Mouse (Mus musculus) olfactory bulb, adult 2 months (tissue): ENCODE measurements around the gene Mycs. TPM values are rescaled to one million over a fixed set of nuclear protein-coding genes. Genes with fewer than 3 reads are reported as not detected.

Experiments used
- H3K27ac ChIP-seq: fragments of 200-500 bp; 2 replicates; pipeline ENCODE4 v1.5.1; 2012; ENCODE audit warnings: low read depth, low read length; ENCODE audit not compliant: insufficient read depth
- H3K4me1 ChIP-seq: fragments of 200-500 bp; 2 replicates; pipeline ENCODE4 v1.6.1; 2012; ENCODE audit warnings: low read length; ENCODE audit not compliant: control insufficient read depth, insufficient read depth
- H3K4me3 ChIP-seq: fragments of 200-500 bp; 2 replicates; pipeline ENCODE4 v1.5.1; 2012; ENCODE audit warnings: mild to moderate bottlenecking, low read depth, low read length, moderate library complexity; ENCODE audit not compliant: insufficient read depth
- CTCF ChIP-seq: fragments of 200-500 bp; IDR thresholded peaks from 2 replicates; pipeline ENCODE4 v1.5.1; 2012; ENCODE audit warnings: low read depth, mild to moderate bottlenecking, low read length, moderate library complexity; ENCODE audit not compliant: insufficient read depth
- POLR2A ChIP-seq: fragments of 200-500 bp; IDR thresholded peaks from 2 replicates; pipeline ENCODE4 v1.6.1; 2012; ENCODE audit warnings: mild to moderate bottlenecking, low read depth, low read length, moderate library complexity; ENCODE audit not compliant: insufficient read depth
- WGBS: fragments of 180-500 bp; shearing (Covaris S2); methylation state at CpG from one replicate; pipeline ENCODE4 v1.1.7; 2018; 5-methylcytosine and 5-hydroxymethylcytosine counted together
- polyA plus RNA-seq: library from polyadenylated mRNA; stranded (reverse); fragments of >200 nt; gene quantifications from 2 replicates; pipeline ENCODE4 v1.2.4, GENCODE M21; 2012; ENCODE audit warnings: low replicate concordance; ENCODE audit not compliant: missing spikeins, insufficient read depth, insufficient read length

The Mycs gene
- not detected in 2 replicates for polyA plus RNA-seq

- H3K27ac ChIP-seq: no peak within 1 kb of the TSS
- no peak within 1 kb of the TSS for H3K4me3 ChIP-seq
- no peak for TF ChIP-seq POLR2A
- TF ChIP-seq CTCF: no peak
- no peaks in the 10 kb centered on the region for H3K4me1 ChIP-seq
- 90% methylated on average over 3 of the region's 3 CpGs for WGBS
Measured at GRCm38 (mm10) chrX:5469165-5469564, at the start of gene Mycs. TSS of gene Mycs (minus strand) at chrX:5469265.

- H3K4me3 ChIP-seq: no peak overlapping the region
- H3K27ac ChIP-seq: no peak overlapping the region
- no peaks in the 10 kb centered on the region for H3K4me1 ChIP-seq
- WGBS: 15% methylated on average over 24 of the region's 24 CpGs
- TF ChIP-seq CTCF (no peak), POLR2A (no peak)
Measured at GRCm38 (mm10) chrX:5468022-5468421, 1.0 kb downstream of the Mycs start.

Other genes starting within 250 kb of the Mycs start
- not detected in 2 replicates for gene Btbd35f7, start 199.8 kb upstream of the Mycs start, polyA plus RNA-seq